Mouse (Mus musculus) stomach, postnatal 0 days (tissue): ENCODE data around the gene Igsf3.

Experiments
- CTCF ChIP-seq: IDR thresholded peaks from 2 replicates; pipeline ENCODE4 v1.5.1; 2016; ENCODE audit warnings: antibody characterized with exemption, low read depth, mild to moderate bottlenecking, moderate library complexity
- EP300 ChIP-seq: optimal IDR thresholded peaks from 2 replicates; pipeline ENCODE3; 2016; ENCODE audit warnings: antibody characterized with exemption

GRCm38 (mm10) chr3:101363574-101363973 lies 13.3 kb upstream of the Igsf3 start:
- no peak for TF ChIP-seq EP300
- TF ChIP-seq CTCF, result no peak
